Mouse (Mus musculus) embryonic fibroblast, embryonic 13.5 days (primary cell): Measurements from ENCODE around the gene Rcc1. TPM values are rescaled to one million over a fixed set of nuclear protein-coding genes. Genes with fewer than 3 reads are reported as not detected.
A peak's percentile ranks its signal among the peaks of the same experiment; 100 is the strongest.

Source experiments
- H3K27ac ChIP-seq: 2 replicates; pipeline ENCODE4 v1.5.1; 2012; ENCODE audit warnings: low read length, control low read depth, inconsistent platforms; ENCODE audit not compliant: insufficient read depth
- H3K4me1 ChIP-seq: 2 replicates; pipeline ENCODE4 v1.6.1; 2011; ENCODE audit warnings: low read length; ENCODE audit not compliant: control insufficient read depth, insufficient read depth
- H3K4me3 ChIP-seq: 2 replicates; pipeline ENCODE4 v1.5.1; 2011; ENCODE audit warnings: mild to moderate bottlenecking, control low read depth, low read length; ENCODE audit not compliant: insufficient read depth
- CTCF ChIP-seq: IDR thresholded peaks from 2 replicates; pipeline ENCODE4 v1.5.1; 2011; ENCODE audit warnings: mild to moderate bottlenecking, control low read depth, low read length, moderate library complexity, borderline replicate concordance; ENCODE audit not compliant: insufficient read depth
- POLR2A ChIP-seq: IDR thresholded peaks from 2 replicates; pipeline ENCODE4 v1.6.1; 2011; ENCODE audit warnings: low read depth, mild to moderate bottlenecking, control low read depth, low read length, moderate library complexity
- polyA plus RNA-seq: library from polyadenylated mRNA; stranded (reverse); fragments of >200 nt; gene quantifications from 2 replicates; pipeline ENCODE4 v1.2.4, GENCODE M21; 2011; ENCODE audit warnings: low read depth; ENCODE audit not compliant: missing spikeins, insufficient read length

The Rcc1 gene
- polyA plus RNA-seq, 1 experiment = 34.4 TPM

DNA sequence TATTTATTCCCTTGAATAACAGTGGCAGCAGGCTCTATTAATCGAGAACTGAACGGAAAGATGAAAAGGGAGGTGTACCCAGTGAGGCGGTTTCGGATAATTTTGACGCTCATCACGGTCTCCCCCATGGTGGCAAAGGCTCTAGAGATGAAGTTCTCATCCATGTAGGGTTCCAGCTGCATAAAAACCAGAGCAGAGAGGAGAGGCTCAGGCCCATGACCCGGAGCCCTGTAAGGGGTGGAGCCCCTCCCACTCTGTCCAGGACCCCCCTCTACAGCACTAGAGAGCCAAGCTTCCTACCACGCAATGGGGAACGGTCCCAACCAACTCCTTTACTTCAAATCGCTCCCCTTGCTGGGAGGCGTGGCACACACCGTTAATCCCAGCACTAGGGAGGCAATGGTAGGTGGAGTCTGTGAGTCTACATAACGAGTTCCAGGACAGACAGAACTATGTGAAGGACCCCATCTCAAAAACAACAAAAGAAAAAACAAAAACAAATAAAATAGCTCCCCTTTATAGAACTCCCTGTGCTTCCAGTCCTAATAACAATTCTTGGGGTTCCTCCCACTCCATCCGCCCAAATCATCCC, 24.9 kb downstream of the Rcc1 start:
- Histone ChIP-seq H3K4me3 (peak overlapping the region; percentile 76), H3K27ac (peak overlapping the region; percentile 65; the same call in 1 of the 2 replicates), H3K4me1 (peaks cover 4% of the 10 kb centered on the region)
- no peak for TF ChIP-seq CTCF
- TF ChIP-seq POLR2A = no peak

- Histone ChIP-seq H3K4me1 (peaks cover 4% of the 10 kb centered on the region), H3K27ac (no peak overlapping the region), H3K4me3 (no peak overlapping the region)
- TF ChIP-seq CTCF (no peak), POLR2A (no peak)
These were observed 26.9 kb downstream of the Rcc1 start for GRCm38 (mm10) chr4:132326481-132326880.

DNA sequence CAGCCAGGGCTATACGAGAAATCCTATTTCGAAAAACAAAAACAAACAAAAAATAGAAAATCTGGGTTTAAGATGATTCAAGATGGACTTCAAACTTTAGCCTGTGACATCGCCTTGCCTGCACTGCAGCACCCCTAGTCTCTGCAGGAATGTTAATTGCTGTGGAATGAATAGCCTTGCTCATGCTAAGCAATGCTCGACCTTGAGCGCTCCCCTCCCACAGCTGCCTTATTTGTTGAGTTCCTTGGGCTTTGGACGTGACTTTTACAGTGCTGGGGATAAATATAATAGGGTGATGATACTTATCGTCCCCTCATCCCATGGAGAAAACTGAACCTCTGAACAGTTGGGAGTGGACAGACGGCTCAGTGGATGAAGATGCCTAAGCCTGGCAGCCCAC, 37.7 kb downstream of the Rcc1 start:
- no peaks in the 10 kb centered on the region for H3K4me1 ChIP-seq
- TF ChIP-seq CTCF = no peak
- no peak for TF ChIP-seq POLR2A
- no peak overlapping the region for H3K4me3 ChIP-seq
- H3K27ac ChIP-seq = no peak overlapping the region

DNA sequence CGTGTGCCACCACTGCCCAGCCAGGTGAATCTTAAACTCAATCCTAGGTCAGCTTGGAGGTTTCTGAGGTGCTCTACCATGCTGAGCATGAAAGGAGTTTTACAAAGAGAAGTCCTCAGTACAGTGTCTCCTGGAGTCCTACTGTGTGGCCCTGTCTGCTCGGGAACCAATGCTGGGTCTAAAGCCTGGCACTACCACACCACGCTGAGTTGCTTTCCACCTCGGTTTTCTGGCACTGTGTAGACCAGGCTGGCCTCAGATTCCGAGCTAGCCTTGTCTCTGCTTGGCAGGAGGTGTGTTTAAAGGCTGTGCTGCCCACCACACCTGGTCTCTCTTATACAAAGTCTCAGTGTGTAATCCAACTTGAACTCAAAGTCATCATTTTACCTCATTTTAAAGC, 40.8 kb downstream of the Rcc1 start:
- H3K4me1 ChIP-seq = no peaks in the 10 kb centered on the region
- H3K27ac ChIP-seq = no peak overlapping the region
- no peak overlapping the region for H3K4me3 ChIP-seq
- TF ChIP-seq POLR2A (peak; percentile 33; the same call in 1 of the 2 replicates), CTCF (no peak)

DNA sequence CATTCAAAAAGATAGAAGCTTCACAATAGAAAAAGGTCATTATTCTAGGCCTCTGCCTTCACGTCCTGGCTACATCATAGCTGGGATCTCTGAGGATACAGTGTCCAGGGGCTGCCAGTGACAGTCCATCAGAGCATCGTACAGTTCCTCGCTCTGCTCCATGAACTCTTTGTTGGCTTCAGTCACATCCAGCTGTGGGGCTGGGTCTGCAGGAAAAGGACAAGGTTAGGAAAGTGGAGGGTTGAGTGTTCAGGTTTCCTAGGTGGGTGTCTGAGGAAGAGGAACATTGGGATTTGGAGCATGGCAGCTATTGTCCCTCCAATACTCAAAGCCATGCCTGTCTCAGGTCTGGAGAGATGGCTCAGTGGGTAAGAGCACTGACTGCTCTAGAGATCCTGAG, 41.6 kb downstream of the Rcc1 start:
- Histone ChIP-seq H3K27ac (no peak overlapping the region), H3K4me1 (no peaks in the 10 kb centered on the region), H3K4me3 (no peak overlapping the region)
- no peak for TF ChIP-seq CTCF
- TF ChIP-seq POLR2A = peak; percentile 70

DNA sequence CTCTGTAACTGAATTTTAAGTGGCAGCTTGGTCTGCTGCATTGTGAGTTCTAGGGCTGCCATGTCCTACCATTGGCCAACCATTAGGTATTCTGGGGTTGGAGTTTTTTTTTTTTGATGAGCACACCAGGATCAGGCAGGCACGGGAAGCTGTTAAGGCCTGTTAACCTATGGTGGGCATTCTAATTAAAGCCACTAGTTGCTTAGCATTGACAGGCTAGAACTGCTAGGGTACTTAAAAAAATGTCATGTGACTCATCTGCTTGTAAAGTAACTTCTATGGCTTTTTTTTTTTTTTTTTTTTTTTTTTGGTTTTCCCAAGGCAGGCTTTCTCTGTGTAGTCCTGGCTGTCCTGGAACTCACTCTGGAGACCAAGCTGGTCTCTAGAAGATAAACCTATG, 42.2 kb downstream of the Rcc1 start:
- Histone ChIP-seq H3K4me3 (no peak overlapping the region), H3K4me1 (no peaks in the 10 kb centered on the region), H3K27ac (no peak overlapping the region)
- TF ChIP-seq CTCF (no peak), POLR2A (no peak)

DNA sequence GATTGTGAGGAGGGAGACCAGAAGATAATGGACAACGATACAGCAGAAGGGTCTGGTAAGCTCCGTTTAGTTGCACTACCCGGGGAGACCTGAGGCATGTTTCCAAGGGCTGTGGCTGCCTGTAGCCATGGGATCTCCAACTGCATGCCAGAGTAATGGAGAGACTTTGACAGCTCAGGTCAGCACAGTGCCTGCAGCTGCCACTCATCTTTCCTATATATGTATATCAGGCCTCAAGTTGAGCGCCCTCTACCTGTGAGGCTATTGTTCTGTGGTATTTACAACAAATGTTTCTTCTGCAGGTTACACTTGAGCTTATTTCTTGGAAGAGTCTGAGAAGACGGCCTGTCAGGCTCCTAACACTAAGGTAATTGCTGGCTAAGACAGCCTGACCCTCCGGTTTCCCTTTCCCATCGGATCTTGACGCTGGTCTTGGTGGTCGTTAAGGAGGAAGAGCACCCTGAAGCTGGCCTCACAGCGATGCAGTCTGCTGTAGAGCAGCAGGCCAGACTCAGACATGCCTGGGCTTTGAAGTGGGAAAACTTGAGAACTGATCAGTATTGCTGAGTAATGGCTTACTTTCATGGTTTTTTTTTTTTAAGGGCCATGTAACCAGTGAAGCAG, 43.4 kb downstream of the Rcc1 start:
- TF ChIP-seq POLR2A (peak; percentile 30), CTCF (no peak)
- H3K4me3 ChIP-seq = peak overlapping the region; percentile 87
- no peaks in the 10 kb centered on the region for H3K4me1 ChIP-seq
- H3K27ac ChIP-seq = peak overlapping the region; percentile 88

DNA sequence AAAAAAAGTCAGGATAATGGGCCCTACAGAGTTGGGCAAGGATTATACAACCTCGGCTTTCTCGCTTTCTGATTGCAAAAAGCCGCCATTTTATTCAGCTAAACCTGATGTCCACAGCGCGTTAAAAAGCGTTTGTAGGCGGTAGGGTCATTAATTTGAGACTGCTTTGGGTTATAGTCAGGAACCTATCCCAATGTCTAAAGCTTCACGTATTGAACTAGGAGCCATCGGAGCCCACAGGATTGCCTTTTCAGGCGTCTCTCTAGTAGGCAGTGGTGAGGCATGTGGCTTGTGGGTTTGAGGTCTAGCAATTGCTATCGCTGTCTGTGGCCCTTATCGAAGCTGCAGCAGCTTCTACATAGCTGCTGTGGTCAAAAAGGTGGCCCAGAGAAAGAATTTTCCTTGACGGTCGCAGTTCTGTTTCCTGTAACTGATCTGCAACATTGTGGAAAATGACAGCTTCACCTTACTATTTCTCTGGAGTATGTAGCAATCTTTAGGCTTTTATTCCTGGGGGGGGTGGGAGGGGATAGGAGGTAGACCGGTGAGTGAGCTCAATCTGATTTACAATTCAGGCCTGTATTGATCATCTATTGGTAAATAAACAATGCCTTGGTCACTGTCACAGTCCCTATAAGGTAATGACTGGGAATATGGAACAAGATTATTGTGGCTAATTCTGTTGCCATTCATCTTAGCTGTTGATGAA, 44.1 kb downstream of the Rcc1 start:
- Histone ChIP-seq H3K4me1 (no peaks in the 10 kb centered on the region), H3K4me3 (peak overlapping the region; percentile 87), H3K27ac (peak overlapping the region; percentile 88)
- TF ChIP-seq POLR2A (0 out of 2 replicates have a peak, but pooled peaks have one; percentile 31), CTCF (no peak)

GRCm38 (mm10) chr4:132308437-132309139, 44.8 kb downstream of the Rcc1 start:
- Histone ChIP-seq H3K4me3 (peak overlapping the region; percentile 87), H3K27ac (peak overlapping the region; percentile 88), H3K4me1 (no peaks in the 10 kb centered on the region)
- peak; percentile 100 for TF ChIP-seq POLR2A
- TF ChIP-seq CTCF = no peak

GRCm38 (mm10) chr4:132306004-132306403, 47.4 kb downstream of the Rcc1 start:
- Histone ChIP-seq H3K4me3 (no peak overlapping the region), H3K4me1 (no peaks in the 10 kb centered on the region), H3K27ac (no peak overlapping the region)
- TF ChIP-seq CTCF (no peak), POLR2A (no peak)
